Mouse (Mus musculus): ENCODE measurements at regions not wholly inside any gene's neighbourhood (a gene's known extent, or its start where the extent isn't known, plus 50 kb on each side); places are given as distances from the start of the nearest gene placed in this dataset.

DNA sequence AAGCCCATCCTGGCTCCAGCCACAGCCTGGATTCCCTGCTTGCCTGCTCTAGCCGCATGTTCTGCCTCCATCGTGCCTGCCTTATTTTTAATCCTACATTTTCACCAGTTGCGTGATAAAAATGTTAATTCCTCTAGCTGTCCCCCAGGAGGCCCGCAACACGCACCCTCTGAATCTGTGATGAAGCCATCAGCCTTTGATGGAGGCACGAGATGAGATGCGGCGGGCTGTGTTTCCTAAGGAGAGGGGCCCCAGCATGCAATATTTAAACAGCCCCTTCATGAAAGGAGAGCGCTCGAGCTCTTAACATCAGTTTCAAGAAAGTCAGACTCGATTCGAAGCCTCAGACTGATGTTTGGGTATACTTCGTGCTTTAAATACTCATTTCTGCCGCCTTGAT, 76.3 kb downstream of the Nptx2 start:
- no peak for DNase-seq (ENCODE audit: extremely low spot score)

DNA sequence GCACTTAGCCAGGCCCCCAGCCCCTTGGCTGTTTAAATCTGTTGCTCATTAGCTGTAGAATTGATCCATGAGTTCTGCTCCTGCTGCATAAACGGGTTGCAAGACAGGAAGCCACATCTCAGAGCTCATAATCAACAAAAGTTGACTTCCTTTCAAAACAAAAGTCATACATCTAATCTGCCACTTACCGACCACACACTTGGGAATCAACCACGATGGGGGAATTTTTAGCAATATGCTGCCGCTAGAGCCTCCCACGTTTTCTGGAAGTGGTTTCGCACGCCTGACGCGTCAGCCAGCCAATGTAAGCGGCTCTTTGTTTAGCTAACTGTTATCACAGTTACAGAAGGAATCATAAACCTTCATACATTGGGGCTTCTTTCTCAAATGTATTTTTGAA, 77.7 kb downstream of the Nptx2 start:
- no peak for DNase-seq (ENCODE audit: extremely low spot score)

DNA sequence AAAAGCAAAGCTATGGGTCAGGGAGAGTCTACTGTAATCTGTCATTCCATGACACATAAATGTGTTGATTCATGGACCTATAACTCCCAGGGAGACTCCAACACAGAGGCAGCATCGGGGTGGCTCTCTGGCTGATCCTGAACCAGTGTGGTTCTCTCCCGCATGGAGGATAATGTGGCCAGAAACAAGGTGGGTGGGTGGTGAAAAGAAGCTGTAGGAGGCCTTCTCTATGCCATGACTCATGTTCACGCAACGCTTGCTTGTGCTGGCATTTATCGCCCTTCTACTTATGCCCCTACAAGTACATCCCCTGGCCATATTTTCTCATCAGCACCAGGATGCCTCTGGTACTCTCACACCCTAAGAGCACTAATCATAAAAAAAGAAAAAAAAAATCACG, 86.6 kb downstream of the Nptx2 start:
- no peak for DNase-seq (ENCODE audit: extremely low spot score)

DNA sequence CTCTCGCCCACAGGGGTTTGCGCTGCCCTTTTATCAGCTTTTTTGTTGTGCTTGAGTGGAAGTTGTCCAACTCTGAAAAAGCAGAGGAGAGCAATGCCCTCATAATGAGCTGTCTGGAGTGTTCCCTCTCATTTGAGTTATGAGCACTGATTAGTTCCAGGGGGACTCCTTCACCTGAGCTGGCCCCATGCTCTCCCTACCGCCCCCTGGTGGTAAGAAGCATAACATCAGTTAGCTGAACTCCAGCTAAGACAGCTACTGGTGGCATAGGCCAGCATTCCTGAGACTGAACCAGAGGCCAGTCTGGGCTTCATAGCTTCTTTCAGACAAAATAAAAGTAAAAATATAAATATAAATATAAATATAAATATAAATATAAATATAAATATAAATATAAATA, 92.9 kb downstream of the Nptx2 start:
- DNase-seq (ENCODE audit: extremely low spot score): peak; percentile 31

DNA sequence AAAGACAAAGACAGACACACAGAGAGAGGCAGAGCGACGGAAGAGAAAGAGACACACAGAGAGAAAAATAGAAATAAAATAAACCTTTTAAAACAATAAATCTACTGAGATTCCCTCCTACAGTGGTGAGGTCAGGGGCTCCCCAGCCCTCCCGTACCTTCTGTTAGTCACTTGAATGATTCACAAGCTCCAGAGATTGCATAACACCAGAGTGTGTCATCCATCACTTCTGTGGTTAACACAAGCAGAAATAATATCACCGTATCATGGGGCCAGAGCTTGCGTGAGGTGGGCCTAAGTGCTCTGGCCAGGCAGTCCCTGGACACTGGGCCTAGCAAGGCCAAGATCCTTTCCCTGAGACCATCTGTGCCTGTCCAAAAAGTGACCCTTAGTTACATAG, 93.9 kb downstream of the Nptx2 start:
- DNase-seq (ENCODE audit: extremely low spot score): no peak

DNA sequence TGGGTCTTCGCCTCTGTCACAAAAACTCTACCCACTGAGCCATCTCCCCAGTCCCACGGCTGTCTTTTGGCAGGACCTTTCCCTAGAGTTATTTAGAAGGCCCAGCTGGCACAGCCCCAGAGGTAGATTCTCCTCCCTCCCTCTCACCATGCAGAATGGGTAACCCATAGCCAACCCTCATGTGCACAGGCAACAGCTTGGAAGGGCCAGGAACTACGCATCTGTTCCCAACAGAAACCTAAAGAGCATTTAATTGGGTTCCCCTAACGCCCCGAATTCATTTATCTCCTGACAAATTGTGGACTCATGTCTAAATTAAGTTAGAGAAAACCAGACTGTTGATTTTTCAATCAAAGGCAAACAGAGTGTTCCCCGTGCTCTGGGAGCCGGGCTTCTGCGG, 97.1 kb downstream of the Nptx2 start:
- no peak for DNase-seq (ENCODE audit: extremely low spot score)

DNA sequence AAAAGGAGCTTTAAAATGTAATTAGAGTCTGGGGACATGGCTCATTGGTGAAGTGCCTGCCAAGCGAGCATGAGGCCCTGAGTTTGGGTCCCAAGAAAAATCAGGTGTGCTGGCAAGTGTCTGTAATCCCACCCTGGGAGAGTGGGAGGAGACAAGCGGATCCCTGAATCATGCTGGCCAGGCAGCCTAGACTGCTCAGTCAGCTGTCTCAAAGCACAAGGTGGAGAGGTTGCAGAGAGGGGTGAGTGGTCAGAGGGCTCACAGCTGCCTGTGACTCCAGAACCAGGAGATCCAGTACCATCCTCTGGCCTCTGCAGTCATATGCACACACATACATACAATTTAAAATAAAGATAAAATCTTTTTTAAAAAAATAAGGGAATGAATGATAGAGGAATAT, 97.7 kb downstream of the Nptx2 start:
- no peak for DNase-seq (ENCODE audit: extremely low spot score)

DNA sequence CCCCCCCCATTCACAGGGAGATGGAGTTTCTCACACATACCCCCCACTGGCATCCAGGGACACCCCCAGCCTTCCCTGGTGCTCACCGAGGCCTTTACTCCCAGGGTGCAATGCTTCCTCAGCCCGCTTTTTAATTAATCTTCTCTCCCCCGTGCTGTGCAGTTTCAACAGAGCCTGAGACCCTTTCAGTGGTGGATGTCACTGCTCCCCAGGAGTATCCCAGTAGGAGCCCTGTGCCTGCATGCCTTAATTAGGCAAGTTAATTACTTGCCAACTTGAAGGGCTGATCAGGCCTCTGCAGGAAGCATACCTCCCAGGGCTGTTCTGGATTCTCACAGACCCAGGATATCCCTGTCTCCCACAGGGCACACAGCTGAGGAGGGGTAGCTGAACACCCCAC, 99.7 kb downstream of the Nptx2 start:
- no peak for DNase-seq (ENCODE audit: extremely low spot score)

DNA sequence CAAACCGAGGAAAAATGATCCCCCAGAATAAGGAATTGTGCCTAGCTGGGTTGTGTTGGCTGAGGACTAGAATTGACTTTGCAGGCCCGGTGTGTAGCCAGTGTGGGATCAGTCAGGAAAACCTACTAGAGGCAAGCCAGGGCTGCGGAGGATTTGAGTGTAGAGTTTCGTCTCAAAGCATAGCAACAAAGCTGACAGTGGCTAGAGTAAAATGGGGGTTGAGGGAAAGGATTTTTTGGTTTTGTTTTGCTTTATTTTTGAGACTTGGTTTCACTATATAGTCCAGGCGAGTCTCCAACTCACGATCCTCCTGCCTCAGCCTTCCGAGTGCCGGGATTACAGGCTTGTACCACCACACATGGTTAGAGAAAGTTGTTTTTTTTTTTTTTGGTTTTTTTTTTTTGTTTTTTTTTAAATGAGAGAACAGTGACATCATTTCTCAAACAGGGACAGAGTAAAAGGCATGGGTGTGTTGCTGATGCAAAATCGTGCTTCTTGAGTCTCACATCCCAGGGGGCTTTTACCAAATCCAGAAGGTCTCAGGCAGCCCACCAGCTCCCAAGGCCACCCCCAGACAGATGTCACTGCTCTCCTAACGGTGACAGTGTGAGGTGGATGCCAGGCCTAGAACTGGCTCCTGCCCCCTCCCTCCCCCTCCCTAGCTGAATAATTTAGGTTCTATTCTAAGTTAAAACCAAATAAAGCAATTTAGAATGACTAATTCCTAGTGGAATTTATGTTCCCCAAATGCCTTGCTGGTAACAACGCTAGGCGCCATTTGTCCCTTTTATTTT, 101.8 kb downstream of the Nptx2 start:
- no peak for DNase-seq (ENCODE audit: extremely low spot score)

DNA sequence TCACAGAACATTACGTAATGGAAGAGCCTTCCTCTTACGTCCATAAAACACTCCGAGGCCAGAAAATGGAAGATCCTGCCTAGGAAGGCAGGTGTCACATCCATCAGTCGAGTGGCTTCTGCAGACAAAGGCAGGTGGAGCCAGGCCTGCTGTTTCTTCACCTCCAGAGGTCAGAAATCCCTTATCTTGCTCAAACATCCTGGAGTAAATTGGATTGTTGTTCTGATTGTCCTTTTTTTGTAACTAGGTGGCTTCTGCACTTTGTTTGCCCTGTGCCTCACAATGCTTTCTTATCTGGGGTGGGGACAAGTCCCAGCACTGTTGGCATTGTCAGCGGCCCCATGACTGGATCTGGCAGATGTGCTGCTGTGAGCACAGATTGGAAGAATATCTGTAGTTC, 106.5 kb downstream of the Nptx2 start:
- DNase-seq (ENCODE audit: extremely low spot score): no peak

DNA sequence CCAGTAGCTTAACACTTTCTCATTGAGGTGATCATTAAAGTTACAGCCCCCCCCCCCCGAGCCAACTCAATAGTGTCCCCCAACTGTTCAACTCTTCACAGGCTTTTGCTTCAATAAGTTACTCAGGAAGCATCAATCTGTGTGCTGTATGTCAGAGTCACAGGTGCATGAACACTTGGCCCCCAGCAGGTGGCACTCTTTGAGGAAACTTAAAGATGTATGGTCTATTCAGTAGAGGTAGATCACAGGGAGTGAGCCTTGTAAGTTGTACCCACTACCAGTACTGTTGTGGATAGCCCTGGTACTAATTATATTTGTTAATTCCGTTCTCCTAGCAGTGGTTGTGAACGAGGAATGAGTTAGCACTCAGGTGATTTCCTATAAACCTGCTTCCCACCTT, 99.6 kb downstream of the Tmem130 start:
- no peak for DNase-seq (ENCODE audit: extremely low spot score)

DNA sequence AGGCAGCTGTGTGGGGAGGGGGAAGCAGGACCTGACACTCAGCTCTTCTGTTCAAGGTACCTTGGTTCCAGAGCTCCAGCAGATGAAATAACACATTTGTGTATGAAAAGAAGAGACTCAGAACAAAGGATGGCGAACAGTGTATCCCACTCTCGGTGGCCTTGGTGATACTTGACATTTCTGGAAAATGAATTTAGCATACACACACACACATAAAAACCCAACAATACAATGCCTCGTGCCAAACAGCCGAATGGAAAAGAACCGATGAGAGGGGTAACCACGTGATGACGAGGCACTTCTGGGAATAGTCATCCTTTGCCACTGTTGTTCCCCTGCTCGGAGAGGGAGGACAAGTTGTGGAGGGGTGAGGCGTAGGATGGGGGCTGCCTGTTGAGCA, 97.6 kb downstream of the Tmem130 start:
- no peak for DNase-seq (ENCODE audit: extremely low spot score)

DNA sequence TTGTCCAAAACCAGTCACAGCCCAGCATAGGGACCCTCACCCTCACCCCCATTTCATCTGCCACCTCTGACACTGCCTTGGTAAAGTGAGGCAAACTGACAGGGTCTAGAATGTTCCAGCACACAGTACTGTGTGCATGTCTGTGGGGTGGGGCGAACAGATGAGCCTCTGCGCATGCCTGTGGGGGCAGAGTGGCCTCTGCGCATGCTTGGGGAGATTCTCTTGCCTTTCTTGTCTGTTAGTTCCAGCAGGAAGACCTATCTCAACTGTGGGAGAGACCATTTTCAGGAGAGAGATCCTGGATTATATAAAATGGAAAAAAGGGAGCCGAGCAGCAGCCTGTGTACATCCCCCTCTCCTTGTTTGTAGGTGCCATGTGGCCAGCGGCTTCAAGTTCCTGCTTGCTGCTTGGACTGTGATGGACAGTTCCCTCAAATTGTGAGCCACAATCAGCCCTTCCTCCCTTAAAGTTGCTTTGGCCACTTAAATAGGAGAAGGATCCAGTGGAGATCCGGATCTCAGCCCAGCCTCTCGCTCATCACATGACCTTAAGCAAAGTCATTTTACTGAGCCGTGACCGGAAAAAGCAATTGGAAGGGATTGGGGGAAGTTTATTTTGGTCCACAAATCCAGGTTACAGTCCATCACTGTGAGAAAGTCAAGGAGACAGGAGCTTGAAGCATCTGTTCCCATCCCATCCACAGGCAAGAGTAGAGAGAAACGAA, 96.9 kb downstream of the Tmem130 start:
- no peak for DNase-seq (ENCODE audit: extremely low spot score)

DNA sequence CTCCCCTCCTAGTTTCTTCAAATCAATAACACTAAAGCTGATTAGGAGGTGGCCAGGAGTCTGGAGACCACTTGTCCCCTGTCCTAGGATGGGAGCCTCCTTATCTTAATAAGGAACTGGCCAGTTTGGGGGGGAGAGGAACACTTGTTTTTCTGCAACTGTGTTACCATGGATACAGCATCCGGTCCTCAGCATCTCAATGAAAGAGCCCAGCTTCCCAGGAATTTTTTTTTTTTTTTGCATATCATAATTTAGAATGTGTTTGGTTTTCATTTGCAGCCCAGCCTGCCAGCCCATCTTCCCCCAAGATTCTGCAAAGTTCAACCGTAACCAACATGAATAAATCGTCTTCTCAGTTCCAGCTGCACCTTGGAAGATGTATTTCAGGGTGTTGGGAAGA, 93.6 kb downstream of the Tmem130 start:
- DNase-seq (ENCODE audit: extremely low spot score): no peak

DNA sequence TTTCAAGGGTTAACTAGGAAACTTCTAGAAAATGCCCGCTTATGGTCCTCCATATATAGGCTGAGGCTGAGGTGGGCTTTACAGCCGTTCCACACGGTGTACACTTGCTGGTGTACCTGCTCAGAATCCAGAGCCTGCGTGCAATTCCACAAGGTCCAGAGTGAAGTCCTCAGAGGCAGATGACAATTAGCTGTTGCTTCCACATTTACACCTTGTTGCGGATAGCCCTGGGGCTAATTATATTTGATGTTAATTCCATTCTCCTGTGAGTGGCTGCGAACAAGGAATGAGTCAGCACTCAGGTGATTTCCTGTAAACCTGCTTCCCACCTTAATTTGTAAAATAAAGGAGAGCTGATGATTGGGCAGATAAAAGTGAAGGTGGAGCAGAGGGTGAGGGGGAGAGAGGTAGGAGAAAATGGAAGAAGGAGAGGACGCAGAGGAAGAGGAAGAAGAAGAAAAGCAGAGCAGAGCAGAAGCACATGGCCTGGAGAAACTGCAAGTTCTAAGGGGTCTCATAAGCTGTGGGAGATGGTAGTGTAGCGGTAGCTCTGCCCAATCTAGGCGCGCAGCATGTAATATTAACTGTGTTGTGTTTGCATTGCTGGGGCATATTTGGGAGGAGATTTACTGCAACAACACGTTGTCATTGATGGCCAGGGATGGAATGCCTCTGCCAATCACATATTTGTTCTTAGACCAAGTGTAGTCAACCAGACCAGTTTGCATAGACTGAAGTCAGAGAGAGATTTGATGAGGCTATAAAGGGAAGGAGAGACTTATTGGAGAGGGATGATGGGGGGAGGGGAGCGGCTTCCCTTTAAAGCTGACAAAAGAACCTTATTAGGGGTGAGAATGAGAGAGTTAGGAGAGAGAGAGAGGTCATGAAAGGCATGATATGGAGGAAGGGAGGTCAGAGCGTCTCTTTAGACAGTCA, 82.5 kb downstream of the Tmem130 start:
- no peak for DNase-seq (ENCODE audit: extremely low spot score)

DNA sequence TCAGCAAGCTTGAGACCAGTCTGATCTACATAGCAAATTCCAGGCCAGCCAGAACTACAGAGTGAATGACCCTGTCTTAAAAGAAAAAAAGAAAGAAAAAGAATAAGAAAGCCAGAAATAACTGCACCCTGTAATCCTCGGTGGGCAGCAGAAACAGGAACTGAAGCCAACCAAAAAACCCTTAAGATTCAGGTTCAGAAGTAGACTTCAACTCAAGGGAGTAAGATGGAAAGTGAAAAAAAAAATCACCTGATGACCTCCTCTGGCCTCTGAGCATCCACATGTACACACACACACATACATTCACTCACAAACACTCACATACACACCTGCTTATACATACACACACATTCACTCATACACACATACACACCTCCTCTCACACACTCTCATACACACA, 77.4 kb downstream of the Tmem130 start:
- DNase-seq (ENCODE audit: extremely low spot score): no peak

All from embryo, embryonic 9.5 days (tissue).